Mouse (Mus musculus) cortical plate, adult 2 months (tissue): ENCODE data around the gene Hrh2. TPM values are rescaled to one million over a fixed set of nuclear protein-coding genes. Genes with fewer than 3 reads are reported as not detected.

Experiments used
- H3K27ac ChIP-seq: fragments of 200-500 bp; 2 replicates; pipeline ENCODE4 v1.5.1; 2012; ENCODE audit warnings: low read length, control low read depth, inconsistent platforms; ENCODE audit not compliant: insufficient read depth
- H3K4me1 ChIP-seq: fragments of 200-500 bp; 2 replicates; pipeline ENCODE4 v1.6.1; 2011; ENCODE audit warnings: low read length; ENCODE audit not compliant: control insufficient read depth, insufficient read depth
- H3K4me3 ChIP-seq: fragments of 200-500 bp; 2 replicates; pipeline ENCODE4 v1.5.1; 2011; ENCODE audit warnings: mild to moderate bottlenecking, low read length, control low read depth; ENCODE audit not compliant: insufficient read depth
- CTCF ChIP-seq: fragments of 200-500 bp; IDR thresholded peaks from 2 replicates; pipeline ENCODE4 v1.5.1; 2011; ENCODE audit warnings: mild to moderate bottlenecking, control low read depth, low read length; ENCODE audit not compliant: insufficient read depth; ENCODE audit errors: extremely low read depth
- POLR2A ChIP-seq: fragments of 200-500 bp; IDR thresholded peaks from 2 replicates; pipeline ENCODE4 v1.6.1; 2011; ENCODE audit warnings: mild to moderate bottlenecking, low read length, control low read depth; ENCODE audit not compliant: insufficient read depth; ENCODE audit errors: extremely low read depth
- polyA plus RNA-seq: library from polyadenylated mRNA; depleted of rRNA; stranded (reverse); fragments of >200 nt; gene quantifications from 2 replicates; pipeline ENCODE4 v1.2.3, GENCODE M21; 2012

Gene Hrh2
- polyA plus RNA-seq, 1 experiment = 14.2 TPM

DNA sequence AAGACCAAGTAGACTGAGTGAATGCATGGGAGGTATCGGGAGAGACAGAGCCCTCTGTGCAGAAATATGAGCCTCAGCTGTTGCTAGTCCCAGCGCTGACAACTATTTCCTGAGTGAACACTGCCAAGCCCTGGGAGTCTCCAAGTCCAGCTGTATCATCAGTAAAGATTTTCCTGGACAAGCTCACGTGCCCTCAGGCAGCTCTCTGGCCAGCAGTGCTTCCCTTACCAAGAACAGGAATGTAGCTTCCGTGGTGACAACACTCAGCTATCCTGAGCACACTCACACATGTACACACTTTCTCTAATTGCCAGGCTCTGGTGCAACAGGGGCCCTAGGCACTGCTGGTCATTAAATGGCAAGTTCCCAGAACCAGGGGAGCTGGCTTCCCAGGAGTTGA is 57.1 kb downstream of the Hrh2 start:
- H3K27ac ChIP-seq = no peak overlapping the region
- H3K4me1 ChIP-seq = peaks cover 2% of the 10 kb centered on the region; the same call in 1 of the 2 replicates
- no peak overlapping the region for H3K4me3 ChIP-seq
- TF ChIP-seq POLR2A (no peak), CTCF (no peak)

DNA sequence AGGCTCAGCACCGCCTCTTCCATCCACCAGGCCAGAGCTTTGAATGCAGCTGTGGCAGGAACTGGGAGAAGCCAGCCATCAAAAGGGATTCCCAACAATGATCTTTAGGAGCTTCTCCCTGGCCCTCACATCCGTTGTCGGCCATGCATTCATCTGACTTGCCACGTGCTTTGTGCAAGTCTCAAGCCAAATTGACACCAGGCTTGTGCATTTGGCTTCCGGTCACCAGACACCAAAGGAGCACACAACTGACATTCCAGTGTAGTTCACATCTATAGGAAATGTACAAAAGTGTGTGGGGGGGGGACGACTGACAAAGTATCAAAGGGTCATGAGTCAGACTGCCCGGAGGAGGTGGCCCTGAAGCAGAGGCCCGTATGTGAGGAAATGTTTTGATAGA is 58.4 kb downstream of the Hrh2 start:
- no peak overlapping the region for H3K27ac ChIP-seq

DNA sequence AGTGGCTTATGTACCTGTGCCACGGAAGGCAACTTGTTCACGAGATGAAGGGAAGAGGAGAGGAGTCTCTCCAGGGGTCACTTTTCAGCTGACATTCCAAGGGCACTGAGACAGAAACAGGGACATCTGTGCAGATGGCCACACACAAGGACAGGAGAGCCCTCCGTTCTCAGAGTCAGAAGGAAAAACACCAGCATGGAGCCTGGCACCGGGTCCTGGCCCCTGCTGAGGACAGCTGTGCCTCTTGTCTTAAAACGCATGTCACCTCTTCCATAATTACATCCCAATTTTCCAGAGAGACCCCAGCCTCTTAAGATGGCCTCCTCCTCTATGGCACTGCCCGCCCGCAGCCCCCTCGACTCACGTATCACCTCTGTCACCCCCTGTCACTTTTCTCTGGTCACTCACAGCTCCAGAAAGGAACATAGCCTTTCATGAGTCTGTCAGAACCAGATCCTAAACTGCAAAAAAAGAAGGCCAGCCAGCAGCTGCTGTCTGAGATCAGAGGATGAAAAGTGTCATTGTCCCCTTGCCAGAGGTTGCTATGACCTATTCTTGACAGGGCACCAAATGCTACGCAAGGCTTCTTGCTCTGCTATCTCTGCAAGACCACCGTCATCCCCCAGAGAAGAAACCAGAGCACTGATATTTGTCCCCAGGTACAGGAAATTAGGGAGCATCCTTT is 59.8 kb downstream of the Hrh2 start:
- no peaks in the 10 kb centered on the region for H3K4me1 ChIP-seq
- no peak for TF ChIP-seq POLR2A
- no peak for TF ChIP-seq CTCF
- no peak overlapping the region for H3K27ac ChIP-seq
- H3K4me3 ChIP-seq = no peak overlapping the region

More for the DNA sequence above, 58.4 kb downstream of the Hrh2 start:
- Histone ChIP-seq H3K4me3 (no peak overlapping the region), H3K4me1 (no peaks in the 10 kb centered on the region)
- TF ChIP-seq CTCF = no peak

DNA sequence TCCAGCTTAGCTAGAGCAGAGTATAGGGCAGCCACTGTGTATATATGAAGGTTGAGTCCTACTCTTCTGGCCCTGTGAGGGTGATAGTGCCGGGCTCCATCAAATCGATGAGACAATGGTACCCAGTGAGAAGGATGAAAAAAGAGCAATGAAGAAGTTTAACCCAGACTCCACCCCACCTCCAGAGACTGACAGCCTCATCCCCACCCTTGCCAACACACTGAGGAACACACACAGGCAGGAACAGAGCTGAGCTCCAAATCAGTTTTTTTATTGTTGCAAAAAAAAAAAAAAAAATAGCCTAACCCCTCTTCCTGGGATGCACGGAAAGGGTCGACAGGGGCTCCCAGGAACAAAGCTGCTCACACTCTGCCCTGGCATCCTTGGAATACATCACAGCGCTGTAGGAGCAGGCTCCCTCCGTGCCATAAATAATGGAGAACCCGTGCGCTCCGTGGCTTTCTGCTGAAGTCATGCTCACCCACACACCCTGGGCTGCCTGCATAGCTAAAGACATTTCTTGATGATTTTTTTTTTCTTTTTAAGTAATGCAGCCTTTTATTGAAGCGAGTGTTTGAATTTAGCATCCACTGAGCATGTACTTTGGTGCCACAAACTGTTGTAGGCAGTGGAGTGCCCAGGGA is 65.8 kb downstream of the Hrh2 start:
- no peak overlapping the region for H3K4me3 ChIP-seq
- 0 out of 2 replicates have a peak overlapping the region, but pooled peaks have one; percentile 16 for H3K27ac ChIP-seq
- TF ChIP-seq CTCF (no peak), POLR2A (peak; percentile 36; the same call in 1 of the 2 replicates)
- peaks cover 12% of the 10 kb centered on the region for H3K4me1 ChIP-seq

DNA sequence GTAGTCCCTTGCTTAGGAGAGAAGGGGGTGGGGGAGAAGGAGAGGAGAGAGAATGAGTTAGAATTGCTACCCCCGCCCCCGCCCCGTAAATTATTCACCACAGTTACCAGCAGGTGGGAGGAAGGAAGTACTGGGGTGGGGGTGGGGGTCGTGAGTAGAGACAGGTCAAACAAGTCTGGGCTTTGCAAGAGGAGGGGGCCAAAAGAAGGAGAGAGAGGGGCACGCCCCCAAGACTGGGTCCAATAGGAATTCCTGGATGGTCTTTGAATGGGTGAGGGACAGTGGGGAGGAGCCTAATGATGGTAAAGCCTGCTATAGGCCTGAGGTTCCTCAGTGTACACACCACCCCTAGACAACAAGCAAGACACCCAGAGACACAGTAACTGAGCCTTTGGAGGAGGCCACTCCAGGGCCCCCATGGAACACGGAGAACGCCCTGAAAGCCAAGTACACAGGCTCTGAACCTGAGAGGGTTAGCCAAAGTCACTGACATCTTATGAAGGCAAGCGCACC is 66.4 kb downstream of the Hrh2 start:
- TF ChIP-seq CTCF (no peak), POLR2A (no peak)
- H3K4me3 ChIP-seq = no peak overlapping the region
- H3K4me1 ChIP-seq = peaks cover 12% of the 10 kb centered on the region
- H3K27ac ChIP-seq = no peak overlapping the region

DNA sequence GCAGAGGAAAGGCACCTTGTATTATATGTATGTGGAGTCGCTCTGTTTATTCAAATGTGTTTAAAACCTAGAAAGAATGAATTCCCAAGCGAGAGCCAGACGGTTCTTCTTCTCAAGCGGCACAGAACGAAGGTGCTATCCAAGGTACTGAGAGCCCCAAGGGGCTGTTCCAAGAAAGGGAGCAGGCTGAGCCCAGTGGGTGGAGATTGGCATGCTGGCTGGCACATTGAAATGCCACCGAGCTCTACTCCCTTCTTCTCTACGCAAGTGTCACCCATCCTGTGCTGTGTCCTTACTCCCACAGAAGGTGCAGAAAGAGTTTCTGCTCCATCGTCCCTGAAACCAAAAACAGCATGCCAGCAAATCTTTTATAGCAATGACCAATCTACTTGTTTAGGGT is 68.4 kb downstream of the Hrh2 start:
- Histone ChIP-seq H3K4me3 (no peak overlapping the region), H3K27ac (peak overlapping the region; percentile 64), H3K4me1 (peaks cover 12% of the 10 kb centered on the region)
- TF ChIP-seq POLR2A (no peak), CTCF (no peak)

DNA sequence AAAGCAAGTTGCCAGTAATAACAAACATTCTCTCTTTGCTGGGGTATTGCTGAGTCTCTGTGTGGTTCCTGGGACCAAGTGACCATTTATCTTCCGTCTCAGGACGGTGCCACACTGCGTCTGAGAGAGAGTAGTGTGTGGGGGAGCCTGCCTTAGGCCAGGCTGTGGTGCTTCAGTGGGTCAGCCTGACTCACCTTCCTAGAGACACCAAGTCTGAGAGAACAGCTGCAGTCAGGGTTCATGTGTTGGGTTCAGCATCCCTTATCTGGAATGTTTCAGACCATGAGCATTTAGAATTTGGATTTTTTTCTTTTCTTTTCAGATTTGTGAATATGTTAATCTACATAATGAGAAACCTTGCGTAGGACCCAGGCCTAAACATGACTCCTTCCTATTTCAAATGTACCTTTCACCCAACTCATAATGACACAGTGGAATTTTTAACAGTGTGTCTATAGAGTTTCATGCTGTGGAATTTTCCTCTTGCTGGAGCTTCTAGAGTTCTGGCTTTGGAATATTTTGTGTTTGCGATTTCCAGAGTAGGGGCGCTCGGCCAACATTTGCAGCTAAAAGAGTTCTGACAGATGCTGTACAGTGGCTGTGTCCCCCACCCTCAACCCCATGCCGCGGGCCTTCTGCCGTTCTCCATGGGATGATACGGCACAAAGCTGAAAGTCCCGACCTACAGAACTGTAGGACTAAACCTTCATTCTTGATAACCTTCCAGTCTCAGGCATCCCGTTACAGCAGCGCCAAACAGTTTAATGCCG is 71.0 kb downstream of the Hrh2 start:
- Histone ChIP-seq H3K27ac (peak overlapping the region; percentile 46; the same call in 1 of the 2 replicates), H3K4me1 (peaks cover 17% of the 10 kb centered on the region; the same call in 1 of the 2 replicates), H3K4me3 (no peak overlapping the region)
- no peak for TF ChIP-seq POLR2A
- TF ChIP-seq CTCF = no peak

DNA sequence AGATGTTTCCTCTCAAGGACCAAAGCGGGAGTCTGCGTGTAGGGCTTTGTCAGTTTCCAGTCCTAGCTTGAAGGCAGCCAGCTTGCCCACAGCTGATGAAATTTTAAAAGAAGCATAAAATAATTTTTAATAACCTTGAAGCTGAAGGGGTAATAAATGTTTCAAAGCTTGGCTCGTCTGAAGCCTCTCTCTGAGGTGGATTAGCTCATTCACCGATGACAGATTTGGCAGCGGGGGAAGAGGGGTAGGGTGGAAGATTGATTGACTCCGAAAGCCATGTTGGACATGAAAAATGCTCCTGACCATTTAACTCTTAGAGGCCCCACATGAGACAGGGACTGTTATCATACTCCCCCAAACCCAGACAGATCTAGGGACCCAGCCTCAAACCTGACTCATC is 71.7 kb downstream of the Hrh2 start:
- H3K27ac ChIP-seq = peak overlapping the region; percentile 46; the same call in 1 of the 2 replicates
- no peak for TF ChIP-seq CTCF
- TF ChIP-seq POLR2A = no peak
- H3K4me1 ChIP-seq = peaks cover 17% of the 10 kb centered on the region; the same call in 1 of the 2 replicates
- no peak overlapping the region for H3K4me3 ChIP-seq

DNA sequence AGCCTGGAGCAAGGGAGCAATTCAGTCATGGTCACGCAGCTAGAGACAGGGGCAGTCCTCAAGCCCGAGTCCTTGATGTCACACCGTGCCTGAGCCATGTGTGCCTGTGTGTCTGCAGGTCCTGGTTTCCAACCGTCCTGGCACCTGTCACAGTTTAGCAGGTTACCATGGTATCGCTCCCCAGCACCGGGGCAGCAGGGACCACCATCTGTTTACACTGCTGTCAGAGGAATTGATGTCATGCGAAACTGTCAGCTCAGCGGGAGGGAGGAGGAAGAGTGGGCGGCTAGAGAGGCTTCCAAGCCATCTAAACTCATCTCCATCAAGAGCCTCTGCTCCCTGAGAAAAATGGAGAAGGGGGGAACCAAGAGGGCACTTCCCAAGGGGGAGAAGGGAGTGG is 74.5 kb downstream of the Hrh2 start:
- Histone ChIP-seq H3K4me1 (peaks cover 10% of the 10 kb centered on the region; the same call in 1 of the 2 replicates), H3K4me3 (no peak overlapping the region), H3K27ac (0 out of 2 replicates have a peak overlapping the region, but pooled peaks have one; percentile 3)
- TF ChIP-seq POLR2A (no peak), CTCF (no peak)
